Mouse (Mus musculus): ENCODE results near the gene Desi1.

- TF ChIP-seq CTCF (IDR thresholded peaks at IDR 0.05; ENCODE audit: low read depth) (no peak), EP300 (optimal IDR thresholded peaks at IDR 0.05) (no peak)
Measured at GRCm38 (mm10) chr15:81954716-81955115, 78.9 kb downstream of the Desi1 start.
